Mouse (Mus musculus) testis, adult 2 months (tissue): ENCODE results near the gene Erich2.

Experiments
- CTCF ChIP-seq: fragments of 200-500 bp; IDR thresholded peaks from 2 replicates; pipeline ENCODE4 v1.5.1; 2012; ENCODE audit warnings: low read depth, mild to moderate bottlenecking, inconsistent platforms, low read length, moderate library complexity; ENCODE audit not compliant: control insufficient read depth, insufficient read depth, insufficient replicate concordance
- POLR2A ChIP-seq: fragments of 200-500 bp; IDR thresholded peaks from 2 replicates; pipeline ENCODE4 v1.6.1; 2012; ENCODE audit warnings: low read depth, mild to moderate bottlenecking, inconsistent platforms, low read length, moderate library complexity; ENCODE audit not compliant: control insufficient read depth

DNA sequence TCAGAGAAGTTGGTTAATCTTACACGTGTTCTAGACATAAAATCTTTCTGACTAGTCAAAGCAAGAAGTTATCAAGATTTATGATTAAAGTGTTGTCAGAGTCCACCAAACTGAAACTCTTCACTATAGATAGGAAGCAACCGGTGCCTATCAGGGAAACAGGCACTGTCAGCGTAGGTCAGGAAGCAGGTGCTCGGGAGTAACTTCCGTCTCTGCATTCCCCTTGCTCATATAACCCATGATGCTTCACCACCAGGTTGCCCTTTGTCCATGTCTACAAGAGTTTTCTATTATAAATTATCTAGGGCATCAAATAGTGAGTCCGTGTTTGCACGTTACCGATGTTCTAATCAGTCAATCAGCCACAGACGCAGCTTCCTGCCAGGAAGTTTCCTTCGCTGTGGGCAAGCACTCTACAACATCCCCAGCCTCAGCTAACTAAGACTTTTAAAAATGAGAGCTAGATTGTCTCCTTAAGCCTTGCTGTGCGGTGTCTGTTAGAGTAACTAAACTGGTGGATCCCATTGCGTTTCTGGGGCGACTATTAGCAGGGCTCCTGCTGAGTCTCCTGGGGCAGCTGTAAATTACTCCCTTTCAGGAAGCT is 10.8 kb upstream of the Erich2 start:
- no peak for TF ChIP-seq POLR2A
- no peak for TF ChIP-seq CTCF
